Mouse (Mus musculus): ENCODE measurements at regions not wholly inside any gene's neighbourhood (a gene's known extent, or its start where the extent isn't known, plus 50 kb on each side); places are given as distances from the start of the nearest gene placed in this dataset.

DNA sequence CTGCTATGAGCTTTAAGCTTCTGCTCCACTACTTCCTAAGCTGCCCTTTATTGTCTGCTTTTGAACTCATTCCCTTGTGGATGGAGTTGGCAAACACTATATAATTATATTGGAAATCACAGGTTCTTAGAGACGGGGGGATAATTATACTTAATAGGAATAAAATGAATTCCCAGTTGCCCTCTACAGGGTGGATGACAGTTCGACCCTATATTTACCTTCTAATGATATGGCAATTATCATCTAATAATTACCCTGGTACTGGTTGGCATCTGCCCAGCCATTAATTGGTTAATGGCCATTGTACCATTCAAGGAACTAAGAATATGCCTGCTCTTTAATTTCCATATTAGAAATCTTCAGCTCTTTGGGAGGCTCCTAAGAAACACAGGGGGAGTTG lies 302.5 kb upstream of the 4931429L15Rik start:
- DNase-seq = no peak

DNA sequence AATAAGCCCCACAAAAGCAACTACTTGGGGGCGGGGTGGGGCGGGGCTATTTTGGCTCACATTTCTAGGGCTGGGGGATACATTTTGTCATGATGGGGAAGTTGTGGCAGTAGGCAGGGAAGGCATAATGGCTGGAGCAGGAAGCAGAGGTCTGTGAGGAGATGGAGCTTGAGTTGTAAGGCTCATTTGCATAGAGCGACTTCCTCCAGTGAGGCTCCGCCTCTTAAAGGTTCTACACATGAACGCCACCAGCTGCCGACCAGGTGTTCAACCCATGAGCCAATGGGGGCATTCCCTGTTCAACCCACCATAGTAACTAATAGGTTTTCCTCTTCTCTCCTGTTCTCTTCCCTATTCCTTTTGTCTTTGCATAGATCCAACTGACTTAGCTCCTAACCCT lies 302.1 kb upstream of the 4931429L15Rik start:
- no peak for DNase-seq

DNA sequence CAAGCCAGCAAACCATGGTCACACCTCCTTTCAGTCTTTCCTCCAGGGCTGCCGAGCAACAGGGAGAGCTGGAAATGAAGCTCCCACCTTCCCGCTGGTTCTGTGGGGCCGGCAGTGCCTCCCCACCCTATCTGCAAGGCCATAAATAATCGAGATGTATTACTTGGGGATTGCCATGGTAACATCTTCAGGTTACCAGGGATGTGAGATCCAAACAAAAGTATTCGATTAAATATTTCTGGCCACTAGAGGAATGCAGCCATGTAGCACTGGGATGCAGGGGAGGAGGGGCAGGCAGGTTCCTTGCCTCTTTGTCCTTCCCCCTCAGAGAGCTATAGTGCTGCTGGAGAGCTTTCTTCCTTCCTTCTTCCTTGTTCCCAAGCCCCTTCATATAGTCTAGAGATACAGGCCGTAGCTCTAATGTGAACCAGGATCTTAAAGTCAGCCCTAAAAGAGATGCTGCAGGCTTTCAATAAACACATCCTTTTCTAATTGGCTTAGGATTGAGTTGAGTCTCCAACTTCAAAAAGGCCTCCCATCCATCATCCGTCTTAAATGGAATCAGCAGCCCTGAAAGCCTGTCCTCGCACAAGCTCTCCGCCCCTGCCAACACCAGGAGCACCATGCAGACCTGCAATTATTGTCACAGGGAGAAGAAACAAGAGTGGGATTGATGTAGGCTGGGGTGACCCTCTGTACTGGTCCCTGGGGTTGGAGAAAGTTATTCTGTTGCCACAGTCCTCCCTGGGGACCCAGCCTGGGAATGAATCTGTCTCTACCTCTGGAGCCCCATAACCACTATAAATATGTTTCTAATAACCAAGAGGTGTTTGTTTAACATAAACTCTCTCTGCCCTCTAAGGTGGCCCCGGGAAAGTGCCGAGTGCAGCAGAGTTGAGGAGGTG lies 290.6 kb upstream of the 4931429L15Rik start:
- no peak for DNase-seq

DNA sequence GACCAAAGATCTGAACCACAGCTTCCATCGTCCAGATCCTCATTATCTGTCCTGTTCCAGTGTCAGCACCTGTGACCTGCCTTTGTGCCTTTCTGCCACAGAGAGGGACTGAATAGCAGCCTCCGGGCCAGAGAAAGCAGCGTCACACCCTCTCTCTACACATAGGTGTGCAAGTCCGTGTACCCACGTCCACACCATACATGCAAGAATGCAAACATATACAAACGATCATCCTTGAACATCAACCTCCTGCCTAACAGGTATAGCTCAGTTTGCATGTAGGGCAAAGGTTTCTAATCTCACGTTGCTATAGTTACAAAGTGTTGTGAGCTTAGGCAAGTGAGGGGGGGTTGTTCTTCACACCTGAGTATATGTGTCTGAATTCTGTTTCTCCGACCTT lies 288.9 kb upstream of the 4931429L15Rik start:
- DNase-seq = no peak

DNA sequence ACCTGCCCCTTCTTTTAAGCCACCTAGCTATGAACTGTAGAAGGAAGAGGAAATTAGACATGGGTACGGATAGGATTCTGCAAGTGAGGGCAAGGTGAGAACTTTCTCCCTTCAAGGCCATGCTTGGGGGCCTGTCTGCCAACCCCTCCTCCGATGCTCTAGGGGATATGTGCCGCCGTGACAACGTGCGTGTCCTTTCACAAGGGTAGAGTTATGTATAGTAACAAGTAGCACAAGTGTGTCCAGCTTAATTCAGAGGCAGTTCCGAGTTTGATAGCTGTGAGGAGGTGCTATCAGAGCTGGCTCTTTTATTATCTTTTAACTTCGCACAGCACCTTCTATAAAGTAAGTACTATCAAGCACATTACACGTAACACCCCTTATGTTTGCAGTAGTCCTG lies 281.0 kb upstream of the 4931429L15Rik start:
- DNase-seq = no peak

DNA sequence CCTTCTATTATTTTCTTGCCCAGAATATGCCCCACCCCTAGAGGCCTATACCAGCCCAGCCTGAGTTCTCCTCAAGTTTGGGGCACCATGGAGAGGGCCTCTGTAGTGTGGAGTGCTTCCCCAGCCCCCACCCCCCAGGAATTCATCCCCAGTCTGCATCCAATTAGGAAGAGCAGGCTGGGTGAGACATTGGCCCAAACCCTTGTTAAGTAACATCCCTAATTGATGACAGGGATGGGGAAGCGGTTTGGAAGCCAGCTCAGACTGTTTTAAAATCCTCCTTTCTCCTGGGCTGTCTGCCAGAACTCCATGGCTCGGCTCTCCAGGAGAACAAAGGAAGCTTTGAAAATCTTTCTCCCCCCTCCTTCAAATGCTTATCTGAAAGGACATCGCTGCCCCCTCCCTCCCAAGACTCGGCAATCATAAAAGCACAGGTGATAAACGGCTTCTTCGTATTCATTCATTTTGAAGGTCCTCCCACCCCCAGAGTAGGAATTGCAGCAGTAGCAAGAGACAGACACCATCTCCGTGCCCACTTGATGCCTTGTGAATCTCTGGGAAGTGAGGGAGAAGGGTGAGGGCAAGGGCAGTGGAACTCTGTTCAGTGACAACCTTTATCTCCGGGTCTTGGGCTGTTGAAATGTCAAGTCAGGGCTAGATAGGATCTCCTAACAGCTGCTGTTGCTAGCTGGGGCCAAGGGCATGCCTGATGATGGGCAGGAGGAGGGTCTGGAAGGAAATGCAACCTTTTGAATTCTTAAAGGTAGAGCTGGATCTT lies 280.3 kb upstream of the 4931429L15Rik start:
- no peak for DNase-seq

DNA sequence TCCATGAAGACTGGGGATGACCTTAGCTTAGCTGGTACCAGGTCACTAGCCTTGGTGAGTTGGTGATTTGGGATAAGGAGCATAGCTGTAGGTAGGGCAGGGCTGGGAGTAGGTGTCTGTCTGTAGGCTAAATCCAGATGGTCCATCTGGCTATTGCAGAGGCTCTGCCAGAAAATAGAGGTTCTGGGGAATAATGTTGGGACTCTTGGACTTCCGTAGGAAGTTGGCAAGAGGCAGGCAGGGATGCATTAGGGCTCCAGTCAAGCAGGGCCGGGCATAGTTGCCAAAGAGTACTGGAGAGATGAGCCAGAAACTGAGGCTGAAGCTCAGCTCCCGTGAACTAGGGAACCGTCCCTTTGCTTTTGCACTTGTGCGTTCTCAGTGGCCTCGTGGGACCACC lies 278.7 kb upstream of the 4931429L15Rik start:
- no peak for DNase-seq

DNA sequence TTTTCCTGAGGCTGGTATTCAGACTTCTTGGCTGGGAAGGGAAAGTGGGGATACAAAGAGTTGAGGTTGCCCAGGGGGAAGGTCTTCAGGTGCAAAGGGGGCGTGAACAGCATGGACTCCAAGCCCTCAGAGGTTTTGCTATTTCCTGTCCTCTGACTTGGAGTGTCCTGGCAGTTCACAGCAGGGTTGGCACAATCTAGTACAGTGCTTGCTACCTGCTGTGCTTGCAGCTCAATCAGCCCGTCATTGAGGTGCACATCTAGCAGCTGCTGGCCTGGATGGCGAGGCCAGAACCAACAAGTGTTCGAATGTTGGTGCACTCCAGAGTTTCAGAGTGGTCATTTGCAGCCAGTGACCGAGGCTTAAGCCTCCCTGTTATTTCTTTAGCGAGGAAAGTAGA lies 273.7 kb upstream of the 4931429L15Rik start:
- DNase-seq = no peak

DNA sequence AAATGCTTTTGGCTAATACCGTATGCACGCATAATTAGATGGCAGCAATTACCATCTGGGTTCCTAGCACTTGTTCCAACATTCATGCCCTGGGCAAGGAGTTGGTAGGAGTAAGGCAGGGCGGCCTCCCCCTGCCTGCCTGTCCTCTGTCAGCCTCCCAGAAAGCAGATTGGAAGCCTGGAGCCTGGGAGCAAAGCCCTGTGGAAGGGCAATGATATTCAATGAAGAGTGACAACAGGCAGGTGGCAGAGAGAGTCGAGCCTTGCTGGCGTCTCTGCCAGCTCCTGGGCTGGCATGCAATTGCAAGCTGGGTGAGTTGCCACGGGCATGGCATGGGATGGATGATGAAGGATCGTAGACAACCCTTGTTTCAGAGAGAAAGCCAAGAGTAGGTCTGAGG lies 273.1 kb upstream of the 4931429L15Rik start:
- no peak for DNase-seq

DNA sequence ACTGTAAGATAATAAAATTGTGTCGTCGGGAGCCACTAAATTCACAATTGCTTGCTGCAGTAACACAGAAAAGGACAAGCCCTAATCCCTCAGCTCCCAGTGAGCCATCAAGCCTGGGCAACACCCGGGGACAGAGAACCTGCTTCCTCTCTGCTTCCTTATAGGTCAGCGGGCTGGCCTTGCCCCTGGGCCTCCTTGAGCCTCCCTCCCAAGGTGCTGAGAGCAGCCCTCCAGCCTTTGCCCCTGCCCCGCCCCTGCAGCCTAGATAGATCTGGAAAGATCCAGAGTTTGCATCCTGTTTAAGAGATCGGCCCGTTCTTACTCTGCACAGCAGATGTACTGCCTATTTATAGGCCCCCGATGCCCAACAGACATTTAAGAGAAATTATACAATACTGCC lies 267.0 kb upstream of the 4931429L15Rik start:
- no peak for DNase-seq

DNA sequence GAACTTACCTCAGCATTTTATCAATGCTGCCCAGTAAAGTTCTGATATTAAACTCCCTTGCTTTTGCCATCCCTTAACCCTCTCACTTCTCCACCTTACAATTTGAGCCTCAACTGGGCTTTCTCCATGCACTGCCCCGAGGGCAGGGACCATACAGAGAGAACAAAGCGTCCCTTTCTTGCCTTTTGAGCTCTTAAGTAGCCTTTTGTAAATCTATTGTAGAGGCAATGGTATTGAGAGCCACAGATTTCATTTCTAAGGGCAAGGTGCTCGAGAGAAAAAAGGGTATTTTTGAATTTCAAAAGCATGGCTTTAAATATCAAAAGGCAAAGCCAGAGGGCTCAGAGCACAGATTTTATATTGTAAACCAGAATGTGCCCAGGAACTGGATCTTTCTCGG lies 262.1 kb upstream of the 4931429L15Rik start:
- DNase-seq = no peak

DNA sequence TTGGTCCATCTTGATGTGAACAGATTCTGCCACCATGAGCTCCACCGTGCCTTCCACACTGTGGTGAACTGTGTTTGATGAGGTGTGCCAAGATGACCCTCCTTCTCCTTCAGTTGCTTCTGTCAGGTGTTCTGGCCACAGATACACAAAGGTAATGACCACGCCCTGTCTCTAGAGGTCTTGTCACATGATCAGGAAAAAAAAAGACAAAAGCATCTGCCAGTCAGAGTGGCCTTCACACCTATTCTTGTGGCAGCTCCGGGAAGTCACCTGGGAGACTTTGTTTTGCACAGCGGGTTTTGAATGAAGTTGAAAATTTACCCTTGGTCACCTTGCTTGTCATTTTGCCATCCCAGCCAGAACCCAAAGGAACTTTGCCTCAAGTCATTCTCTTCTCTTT lies 242.5 kb upstream of the 4931429L15Rik start:
- DNase-seq = no peak

DNA sequence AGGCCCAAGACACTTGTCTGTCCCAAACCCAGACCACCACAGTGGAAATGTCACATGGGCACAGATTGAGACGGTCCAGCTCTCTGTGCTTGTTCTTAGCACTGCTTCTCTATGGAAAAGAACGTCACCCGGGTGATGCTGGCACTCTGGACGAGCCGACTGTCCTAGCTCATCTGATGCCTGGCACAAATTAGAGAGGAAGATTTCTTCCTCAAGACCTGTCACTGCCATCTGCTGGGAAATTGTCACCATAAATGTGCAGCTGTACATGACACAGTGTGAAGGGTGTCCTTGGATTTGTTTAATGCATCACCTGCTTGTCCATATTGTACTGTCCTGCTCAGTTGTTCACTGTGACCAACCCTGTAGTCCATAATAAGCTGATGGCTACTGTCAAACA lies 238.7 kb upstream of the 4931429L15Rik start:
- DNase-seq = no peak

DNA sequence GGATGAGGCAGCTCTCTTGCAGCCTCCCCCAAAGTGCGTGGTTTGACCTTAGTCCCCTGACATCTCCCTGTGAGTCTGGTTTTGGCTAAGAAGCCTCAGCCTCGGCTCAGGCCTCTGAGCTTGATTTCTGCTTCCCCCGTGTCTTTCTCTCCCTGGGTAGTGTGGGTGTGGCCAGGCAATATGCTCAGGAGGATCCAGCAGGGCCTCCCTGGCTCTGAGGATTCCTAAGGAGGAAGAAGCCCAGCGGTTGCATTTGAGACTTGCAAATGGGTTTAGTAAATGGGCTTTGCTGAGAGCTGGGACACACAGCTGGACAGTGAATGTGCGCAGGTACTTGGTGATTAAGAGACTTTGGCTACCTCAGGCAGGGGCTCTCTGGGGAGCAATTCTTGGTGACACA lies 238.0 kb upstream of the 4931429L15Rik start:
- no peak for DNase-seq

DNA sequence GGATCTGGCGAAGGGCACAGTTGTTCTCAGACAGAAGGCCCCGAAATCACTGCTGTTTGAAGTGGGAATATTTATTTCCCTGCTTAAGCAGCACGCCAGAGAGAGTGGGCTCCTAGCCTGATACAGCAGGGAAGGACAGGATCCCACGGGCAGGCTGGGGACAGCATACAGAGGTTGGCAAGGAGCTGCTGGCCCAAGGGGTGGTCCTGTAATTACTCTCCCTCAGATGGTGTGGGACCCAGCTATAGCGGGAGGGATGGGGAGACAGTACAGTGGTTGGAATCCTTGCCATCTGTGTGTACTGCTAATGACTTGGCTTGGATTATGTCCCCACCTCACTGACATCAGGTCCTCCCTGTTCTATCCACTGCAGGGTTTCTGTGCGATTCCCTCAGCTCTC lies 235.4 kb upstream of the 4931429L15Rik start:
- no peak for DNase-seq

DNA sequence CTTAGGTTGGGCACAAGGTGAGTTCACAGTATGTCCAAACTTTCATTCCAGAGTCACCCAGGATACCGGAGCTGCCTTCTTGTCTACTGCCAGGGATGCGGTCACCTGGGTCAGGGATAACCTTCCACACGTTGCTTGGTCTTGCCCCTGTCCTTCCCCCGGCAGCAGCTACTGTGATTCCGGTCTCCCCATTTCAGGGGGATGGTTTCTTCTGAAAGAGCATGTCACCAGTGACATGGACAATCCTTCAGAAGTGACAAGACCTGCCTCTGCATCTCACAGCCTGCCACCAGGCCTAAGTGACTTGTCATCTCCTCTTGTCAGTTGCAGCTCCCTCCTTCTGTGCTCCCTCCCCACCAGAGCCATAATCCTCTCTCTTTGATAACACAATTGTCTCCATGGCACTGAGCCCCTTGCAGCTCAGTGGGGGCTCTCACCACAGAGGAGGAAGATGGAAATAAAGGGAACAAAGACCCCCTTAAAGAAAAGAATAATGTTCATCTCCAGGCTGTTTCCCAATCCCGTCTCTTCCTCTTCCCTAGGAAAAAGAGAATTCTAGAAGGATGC lies 234.9 kb upstream of the 4931429L15Rik start:
- no peak for DNase-seq

DNA sequence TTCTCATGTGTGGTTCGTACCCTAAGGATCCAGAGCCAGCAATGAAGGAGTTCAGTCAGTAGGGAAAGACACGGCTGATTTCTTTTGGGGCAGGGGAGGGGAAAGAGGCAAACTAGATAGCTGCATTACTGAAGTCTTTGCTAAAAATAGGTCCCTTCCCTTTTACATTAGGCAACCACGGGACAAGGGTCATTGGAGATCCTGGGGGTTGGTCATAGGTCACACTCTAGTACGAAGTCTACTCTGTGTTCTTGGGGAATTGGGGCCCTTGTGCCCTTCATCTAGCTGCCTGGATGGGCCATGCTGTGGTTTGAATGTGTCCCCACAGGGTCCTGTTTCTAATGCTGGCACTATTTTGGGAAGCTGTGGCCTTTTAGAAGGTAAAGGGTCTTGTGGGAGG lies 229.6 kb upstream of the 4931429L15Rik start:
- no peak for DNase-seq

DNA sequence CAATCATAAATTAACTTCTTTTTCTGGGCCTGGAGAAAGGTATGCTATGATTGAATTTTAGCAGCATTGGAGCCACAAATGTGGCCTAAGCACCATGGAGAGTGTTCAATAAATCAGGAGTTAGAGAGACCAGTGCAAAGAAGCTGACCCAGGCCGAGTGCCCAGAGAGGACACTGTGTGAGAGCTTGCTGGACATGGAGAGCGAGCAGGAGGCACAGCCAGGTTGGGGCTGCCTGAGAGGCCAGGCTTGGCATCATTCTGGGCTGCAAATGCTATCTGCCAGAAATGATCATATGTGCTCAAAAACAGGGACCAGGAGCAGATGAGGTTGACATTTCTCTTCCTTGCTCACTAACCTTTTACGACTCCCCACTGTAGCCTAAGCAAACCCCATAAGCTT lies 224.5 kb upstream of the 4931429L15Rik start:
- no peak for DNase-seq

DNA sequence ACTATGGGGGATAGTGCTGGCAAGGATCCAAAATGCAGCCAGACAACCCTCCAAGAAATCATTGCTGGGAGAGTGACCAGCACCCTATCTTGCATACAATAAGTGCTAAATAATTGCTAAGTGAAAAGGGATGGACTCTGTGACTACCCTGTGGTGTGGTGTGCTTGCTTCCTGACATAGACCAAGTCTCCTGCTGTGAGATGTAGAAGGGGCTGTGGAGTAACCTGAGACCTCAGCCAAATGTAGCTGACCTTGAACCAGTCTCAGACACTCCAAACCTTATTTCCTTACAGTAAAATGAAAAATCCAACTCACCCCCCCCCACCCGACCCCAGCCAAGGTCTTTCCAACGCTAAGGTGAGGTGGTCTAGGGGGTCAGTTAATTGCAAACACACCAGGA lies 221.2 kb upstream of the 4931429L15Rik start:
- no peak for DNase-seq

DNA sequence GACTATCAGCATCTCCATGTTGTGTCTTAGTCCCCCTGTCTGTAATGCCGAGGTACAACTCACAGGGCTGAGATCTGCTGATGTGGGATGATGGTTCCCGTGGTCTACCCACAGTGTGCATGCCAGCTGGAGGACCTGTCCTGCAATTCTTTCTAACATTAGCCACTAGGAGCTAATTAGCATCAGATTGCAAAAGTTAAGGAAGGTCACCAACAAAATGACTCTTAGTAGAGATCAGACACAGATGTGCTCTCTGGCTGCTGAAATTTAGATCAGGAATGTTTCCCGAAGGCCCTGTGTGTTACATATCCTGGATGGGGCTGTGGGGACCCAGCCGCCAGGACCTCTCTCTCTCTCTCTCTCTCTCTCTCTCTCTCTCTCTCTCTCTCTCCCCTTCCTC lies 218.8 kb upstream of the 4931429L15Rik start:
- no peak for DNase-seq

DNA sequence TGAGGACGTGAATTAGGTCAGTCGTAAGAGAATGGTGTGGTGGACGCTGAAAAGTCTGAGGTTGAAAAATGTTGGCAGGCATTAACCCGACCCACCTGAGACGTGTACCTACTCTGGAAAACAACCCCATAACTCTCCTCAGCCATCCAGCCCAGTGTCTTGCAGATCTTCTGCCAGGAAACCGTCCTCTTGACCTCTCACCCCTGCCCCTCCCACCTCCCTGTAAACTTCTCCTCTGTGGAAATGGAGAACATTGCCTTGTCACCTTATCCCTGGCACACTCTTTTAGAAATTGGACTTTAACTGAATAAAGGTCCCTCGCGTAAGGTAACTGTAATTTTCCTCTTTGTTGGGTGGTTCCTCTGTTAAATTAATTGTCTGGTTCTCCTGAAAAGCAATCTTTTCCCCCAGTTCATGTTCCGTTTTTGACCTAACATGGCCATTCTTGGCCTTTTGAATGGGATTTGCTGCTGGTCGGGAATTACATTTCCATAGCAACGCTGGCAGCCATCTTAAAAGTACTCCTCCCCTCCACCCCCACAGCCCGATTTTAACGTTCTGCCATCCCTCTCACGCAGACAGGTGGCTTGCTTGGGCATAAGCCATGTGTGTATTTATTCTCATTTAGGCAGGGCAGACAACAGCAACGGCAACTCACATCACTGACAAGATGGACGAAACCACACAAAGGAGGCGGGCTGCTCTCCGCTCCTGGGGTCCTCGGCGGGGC lies 196.8 kb upstream of the 4931429L15Rik start:
- DNase-seq = no peak

DNA sequence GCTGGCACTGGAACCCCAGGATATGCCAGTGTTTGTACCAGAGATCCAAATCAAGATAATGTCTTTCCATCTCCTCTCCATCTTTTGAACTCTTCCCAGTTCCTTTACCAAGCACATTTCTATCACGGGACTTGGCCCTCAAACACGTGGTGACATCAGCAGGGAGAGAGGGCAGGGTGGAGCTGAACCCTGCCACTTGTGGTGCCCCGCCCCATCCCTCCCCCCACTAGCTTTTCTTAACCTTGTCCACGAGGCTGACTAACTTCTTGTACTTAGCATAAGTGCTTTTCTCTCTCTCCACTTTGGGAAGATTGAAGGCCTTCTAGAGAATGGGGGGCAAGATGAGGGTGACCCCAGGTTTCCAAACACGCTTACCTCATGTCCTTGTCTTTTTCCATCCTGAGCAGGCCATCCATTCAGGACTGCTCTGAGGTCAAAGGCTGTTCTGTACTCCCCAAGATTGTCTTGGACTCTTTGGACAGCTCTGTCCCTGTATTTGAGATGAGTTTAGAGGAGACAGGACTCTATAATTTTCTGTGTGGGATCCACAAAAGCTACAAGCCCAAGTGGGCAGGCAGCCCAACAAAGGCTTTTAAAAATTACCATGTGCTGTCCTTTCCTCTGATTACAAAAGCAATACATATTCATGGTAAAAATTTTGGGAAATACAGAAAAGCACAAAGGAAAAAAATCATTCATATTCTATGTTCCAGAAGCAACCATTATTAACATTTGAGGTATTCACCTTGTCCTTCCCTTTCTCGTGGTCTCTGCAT lies 192.7 kb upstream of the 4931429L15Rik start:
- no peak for DNase-seq
